Mouse (Mus musculus) CD4-positive, CD25-positive, alpha-beta regulatory T cell, adult 2 months (primary cell): ENCODE data around the gene Nup210l.
"Not testable (repeated sequence)": the region's sequence is repeated elsewhere in the genome, so short reads cannot be mapped to it uniquely, and the experiment has no call there.

Experiments
- DNase-seq: peaks from one replicate; pipeline ENCODE4 v3.0.0-alpha.2; 2012; ENCODE audit warnings: low read depth, low spot score

Gene Nup210l

DNA sequence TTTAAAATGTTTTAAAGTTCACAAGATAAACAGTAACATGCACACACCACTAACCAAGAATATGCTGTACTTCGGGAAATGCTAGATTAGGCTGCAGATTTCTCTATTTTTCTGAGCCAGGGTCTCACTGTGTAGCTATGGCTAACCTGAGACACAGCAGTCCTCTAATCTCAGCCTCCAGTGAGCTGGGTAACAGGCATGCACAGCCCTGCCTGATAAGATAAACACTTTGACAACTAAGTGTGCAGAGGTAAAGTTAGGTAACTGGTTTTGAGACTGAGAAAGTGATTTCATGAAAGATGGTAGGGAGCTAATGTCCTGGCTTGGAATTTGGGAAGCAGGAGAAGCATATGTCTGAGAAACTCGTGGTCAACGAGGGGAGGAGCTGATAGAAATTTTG, 9.5 kb upstream of the Nup210l start:
- DNase-seq = no peak

DNA sequence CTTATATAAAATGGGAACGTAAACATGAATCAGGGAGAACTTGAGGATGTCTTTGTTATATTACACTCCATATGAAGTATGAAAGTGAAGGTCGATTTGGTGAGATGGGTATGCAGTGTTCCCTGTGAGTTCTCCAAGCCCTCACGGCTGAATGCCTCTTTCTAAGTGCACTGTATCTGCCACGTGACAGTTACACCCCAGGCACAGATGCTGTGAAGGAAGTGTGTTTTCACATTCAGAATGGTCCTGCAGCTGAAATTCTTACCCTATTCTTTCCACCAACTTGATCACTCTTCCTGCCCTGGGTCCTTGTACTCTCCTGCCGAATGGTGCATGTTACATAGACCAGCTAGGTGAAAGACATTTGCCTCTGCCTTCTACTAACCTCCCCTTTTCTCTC, 6.0 kb upstream of the Nup210l start:
- DNase-seq = no peak

GRCm38 (mm10) chr3:90101010-90101409, 2.9 kb upstream of the Nup210l start:
- DNase-seq = no peak

GRCm38 (mm10) chr3:90101673-90102072, 2.3 kb upstream of the Nup210l start:
- no peak for DNase-seq

- DNase-seq = no peak
These were observed 1.7 kb upstream of the Nup210l start for GRCm38 (mm10) chr3:90102239-90102638.

DNA sequence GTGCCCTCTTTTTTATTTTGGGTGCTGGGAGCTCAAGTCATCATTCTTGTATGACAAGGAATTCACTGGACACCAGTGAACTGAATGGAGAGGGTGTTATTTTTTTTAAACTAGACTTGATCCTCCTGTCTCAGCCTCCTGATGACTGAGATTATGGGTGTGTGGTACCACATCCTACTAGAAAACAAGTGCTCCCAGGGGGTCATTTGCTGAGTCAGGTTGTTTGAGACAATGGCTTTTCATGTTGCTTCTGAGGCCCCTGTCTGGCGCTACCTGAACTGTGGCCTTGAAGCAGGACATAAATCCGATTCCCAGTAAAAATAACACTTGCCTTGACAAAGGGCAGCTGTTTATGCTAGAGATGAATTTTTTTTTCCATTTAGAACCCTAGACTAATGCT, 756 bp upstream of the Nup210l start:
- no peak for DNase-seq

DNA sequence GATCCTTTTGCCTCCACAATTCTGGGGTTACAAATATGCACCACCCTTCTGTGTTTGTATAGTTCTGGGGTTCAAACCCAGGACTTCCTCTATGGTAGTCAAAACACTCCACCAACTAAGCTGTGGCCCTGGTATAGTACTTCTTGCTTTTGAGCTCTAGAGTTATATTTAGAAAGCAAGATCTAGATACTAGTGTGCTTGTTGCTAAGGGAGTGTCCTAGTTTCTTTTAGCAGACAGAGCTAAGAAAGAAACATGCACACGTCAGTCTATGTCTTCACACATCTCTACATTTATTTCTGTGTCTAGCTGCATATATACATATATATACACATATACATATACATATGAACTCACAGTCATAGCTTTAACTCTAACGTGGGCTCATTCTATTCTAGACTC, 7.8 kb downstream of the Nup210l start:
- DNase-seq = peak; percentile 47

DNA sequence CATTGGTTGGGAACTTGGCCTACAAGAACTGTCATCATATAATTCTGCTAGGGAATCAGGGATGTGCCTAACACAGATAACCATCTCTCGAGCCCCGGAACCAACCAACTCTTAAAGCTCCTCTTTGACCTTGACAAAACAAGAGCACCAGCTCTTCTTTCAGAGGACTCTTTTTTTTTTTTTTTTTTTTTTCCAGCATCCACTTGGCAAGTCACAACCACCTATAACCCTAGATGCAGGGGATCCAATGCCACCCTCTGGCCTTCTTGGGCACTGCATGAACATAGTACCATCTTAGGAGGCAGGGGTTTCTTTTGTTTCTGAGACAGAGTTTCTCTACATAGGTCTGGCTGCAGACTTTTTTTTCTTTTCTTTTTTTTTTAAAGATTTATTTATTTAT, 10.4 kb downstream of the Nup210l start:
- DNase-seq = peak; percentile 61

- no peak for DNase-seq
These were observed 11.6 kb downstream of the Nup210l start for GRCm38 (mm10) chr3:90115526-90115925.

DNA sequence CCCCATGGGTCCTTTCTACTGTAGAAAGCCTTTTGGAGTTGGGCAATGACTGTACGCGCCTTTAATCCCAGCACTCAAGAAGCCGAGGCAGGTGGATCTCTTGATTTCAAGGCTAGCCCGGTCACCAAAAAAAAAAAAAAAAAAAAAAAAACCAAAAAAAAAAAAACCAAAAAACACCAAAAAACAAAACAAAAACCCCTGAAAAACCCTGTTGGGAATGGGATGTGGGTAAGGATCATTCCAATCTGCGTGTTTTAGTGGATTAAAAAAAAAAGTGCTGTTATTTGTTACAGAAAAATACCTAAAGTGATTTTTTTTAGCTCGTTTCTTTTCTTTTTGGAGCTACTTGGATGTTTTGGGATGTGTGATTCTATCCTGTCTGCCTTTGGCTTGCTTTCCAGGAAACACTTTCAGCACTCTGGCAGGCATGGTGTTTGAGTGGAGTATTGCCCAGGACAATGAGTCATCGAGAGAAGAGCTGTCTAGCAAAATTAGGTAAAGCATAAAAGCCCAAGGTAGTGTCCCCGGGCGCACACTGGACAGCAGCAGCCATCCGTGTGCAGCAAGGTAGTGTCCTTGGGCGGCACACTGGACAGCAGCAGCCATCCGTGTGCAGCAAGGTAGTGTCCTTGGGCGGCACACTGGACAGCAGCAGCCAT, 14.3 kb downstream of the Nup210l start:
- no peak for DNase-seq

DNA sequence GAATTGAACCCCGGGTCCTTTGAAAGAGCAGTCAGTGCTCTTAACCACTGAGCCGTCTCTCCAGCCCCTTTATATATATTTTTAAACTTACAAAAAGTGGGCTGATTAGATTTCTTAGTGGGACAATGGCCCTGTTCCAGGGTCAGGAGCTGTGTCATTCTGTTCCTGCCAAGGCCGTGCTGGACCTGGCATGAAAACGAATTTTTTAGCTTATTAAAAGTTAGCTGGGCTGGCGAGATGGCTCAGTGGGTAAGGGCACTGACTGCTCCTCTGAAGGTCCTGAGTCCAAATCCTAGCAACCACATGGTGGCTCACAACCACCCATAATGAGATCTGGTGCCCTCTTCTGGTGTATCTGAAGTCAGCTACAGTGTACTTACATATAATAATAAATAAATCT, 18.1 kb downstream of the Nup210l start:
- not testable (repeated sequence) for DNase-seq

DNA sequence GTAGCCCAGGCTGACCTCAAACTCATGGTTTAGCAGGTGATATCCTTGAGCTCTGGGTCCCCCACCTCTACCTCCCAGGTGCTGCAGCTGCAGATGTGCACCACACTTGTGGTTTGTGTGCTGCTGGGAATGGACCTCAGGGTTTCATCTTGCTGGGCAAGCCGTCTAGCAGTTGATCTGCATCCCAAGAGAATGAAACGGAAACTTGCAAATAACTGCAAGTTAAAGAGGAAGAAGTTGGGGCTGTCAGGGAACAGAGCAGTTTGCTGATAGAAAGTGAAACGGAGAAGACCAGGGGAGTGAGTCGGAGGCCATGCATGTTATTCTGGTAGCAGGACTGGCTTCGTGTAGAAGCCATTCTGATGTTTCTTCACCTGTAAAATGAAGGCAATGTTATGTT, 21.8 kb downstream of the Nup210l start:
- DNase-seq = no peak

- DNase-seq = no peak
These were observed 23.9 kb downstream of the Nup210l start for GRCm38 (mm10) chr3:90127881-90128280.

GRCm38 (mm10) chr3:90132745-90133144, 28.8 kb downstream of the Nup210l start:
- DNase-seq = no peak

DNA sequence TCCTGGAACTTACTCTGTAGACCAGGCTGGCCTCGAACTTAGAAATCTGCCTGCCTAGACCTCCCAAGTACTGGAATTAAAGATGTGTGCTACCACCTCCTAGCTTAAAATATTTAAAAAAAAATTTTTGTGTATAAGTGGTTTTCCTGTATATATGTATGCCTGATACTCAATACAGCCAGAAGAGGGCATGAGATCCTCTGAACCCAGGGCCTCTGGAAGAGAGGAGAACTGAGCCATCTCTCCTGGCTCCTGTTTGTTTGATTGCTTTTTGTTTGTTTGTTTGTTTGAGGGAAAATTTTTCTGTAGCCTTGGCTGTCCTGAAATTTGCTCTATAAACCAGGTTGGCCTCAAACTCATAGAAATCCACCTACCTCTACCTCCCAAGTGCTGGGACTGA, 29.4 kb downstream of the Nup210l start:
- DNase-seq = no peak

- DNase-seq = no peak
These were observed 30.6 kb downstream of the Nup210l start for GRCm38 (mm10) chr3:90134483-90134882.

DNA sequence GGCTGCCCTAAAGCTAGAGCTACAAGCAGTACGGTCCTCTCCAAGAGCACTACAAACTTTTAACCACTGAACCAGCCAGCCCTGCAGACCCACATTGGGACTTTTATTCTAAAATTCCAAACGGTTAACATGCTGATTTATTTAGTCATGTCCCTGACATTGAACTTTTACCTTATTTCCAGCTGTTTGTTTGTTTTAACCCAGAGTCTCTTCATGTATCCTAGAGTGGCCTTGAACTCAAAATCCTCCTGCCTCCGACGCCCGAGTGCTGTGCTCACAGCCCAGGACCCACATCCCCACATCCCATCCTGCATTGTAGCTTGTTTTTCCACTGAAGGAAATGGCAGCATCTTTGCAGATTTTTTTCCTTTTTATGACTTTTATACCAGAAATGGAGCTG, 31.1 kb downstream of the Nup210l start:
- DNase-seq = no peak

- peak; percentile 60 for DNase-seq
These were observed 32.7 kb downstream of the Nup210l start for GRCm38 (mm10) chr3:90136660-90137059.

DNA sequence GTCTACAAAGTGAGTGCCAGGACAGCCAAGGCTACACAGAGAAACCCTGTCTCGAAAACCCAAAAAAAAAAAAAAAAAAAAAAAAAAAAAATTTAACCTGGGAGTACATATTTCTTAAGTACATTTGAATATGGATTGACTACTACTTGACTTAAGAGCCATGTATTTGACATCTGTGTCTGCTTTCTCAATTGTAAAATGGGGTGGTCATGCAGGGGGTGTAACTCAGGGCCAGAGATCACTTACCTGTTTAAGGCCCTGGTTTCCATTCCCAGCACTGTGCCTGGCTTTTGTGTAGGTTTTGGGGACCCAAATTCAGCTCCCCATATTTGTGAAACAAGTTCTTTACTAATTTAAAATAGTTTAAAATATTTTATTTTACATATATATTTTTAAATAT, 33.7 kb downstream of the Nup210l start:
- DNase-seq = no peak

- no peak for DNase-seq
These were observed 36.0 kb downstream of the Nup210l start for GRCm38 (mm10) chr3:90139962-90140361.

- no peak for DNase-seq
These were observed 41.5 kb downstream of the Nup210l start for GRCm38 (mm10) chr3:90145461-90145860.

- no peak for DNase-seq
These were observed 42.7 kb downstream of the Nup210l start for GRCm38 (mm10) chr3:90146651-90147050.

GRCm38 (mm10) chr3:90151086-90151740, 47.3 kb downstream of the Nup210l start:
- no peak for DNase-seq

DNA sequence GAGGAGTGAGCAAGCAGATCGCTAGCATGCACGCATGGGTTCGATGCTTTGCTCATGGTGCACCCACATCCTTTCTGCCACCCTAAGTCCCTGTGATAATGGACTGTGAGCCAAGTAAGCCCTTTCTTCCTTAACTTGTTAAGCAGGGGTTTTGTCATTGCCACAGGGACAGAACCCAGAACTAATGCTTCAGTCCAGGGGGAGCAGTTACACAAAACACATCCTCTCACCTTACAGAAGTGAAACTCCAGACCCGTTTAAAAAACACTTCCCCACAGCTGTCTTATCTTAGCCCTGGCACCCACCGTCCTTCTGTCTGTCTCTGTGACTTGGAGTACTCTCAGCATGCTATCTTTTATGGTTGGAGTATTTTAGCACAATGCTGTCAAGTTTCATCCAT, 52.1 kb downstream of the Nup210l start:
- no peak for DNase-seq
